ENCODE assay signal across 14 mouse cellular contexts in the genomic region with DNA sequence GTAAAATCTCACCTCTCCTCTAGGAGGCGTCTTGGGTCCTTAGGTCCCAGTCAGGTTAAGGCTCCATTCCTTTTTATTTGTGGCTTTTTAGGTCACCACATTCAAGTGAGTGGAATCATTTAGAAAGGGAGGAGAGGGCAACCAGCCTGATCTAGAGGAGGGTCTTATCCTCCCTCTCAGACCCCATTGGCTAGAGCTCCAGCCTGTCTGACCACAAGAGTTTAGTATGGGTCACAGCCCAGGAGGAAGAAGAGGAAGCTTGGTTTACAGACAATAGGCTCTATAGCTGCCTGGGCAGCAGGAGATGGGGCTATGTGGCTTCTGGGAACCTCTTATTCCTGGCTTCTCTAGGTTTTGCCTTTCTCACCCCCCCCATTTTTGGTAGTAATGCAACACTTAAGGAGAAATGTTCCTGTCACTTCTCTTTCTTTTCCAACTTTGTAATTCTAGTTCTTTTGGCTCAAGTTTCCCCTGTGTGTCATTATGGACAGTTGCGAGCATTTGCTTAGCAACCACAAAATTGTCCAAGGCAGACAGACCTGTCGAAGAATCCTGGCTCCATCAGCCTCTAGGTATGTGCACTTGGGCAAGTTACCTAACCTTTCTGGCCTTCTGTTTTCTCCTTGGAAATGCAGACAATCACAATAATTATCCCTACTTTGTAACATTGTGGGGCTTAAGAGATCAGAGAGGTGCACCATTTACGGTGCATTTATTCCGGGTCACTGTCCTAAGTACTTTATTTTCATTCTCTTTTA. TPM values are rescaled to one million over a fixed set of nuclear protein-coding genes. Genes with fewer than 3 reads are reported as not detected.
DNase-seq lines count a peak whose midpoint lies in the region; ATAC-seq and TF ChIP-seq lines count a peak whose summit lies in the region.
"Had no signal": no experiment of that assay in that cellular context is flagged by ENCODE, and none has a peak within 500 bp of the region (broad histone marks: within the 10 kb centered on the region; RNA-seq: fewer than 3 reads in every experiment).

No protein-coding gene starts in this region.

- no peak overlapping the region for H3K4me3 ChIP-seq in left cerebral cortex, adult 2 months
- H3K4me3 ChIP-seq: heart, embryonic 13.5 days; hindbrain, embryonic 12.5 days; limb, embryonic 13.5 days had no signal

- DNase-seq in left cerebral cortex, adult 2 months (ENCODE audit: extremely low spot score in 1 of 2, low spot score in 2 of 2) = no peak
- DNase-seq in left cerebral cortex, postnatal 36 days (ENCODE audit: low spot score in 2 of 2) = no peak
- peak; percentile 45 for DNase-seq in A20 (ENCODE audit: low read depth, low spot score)
- DNase-seq in NIH3T3 (ENCODE audit: low read depth) = peak; percentile 37
- peak; percentile 33 for DNase-seq in retina, embryonic 14.5 days (ENCODE audit: low spot score)
- no peak for DNase-seq in testis, postnatal 10 days (ENCODE audit: low spot score)
- DNase-seq: cerebellum, postnatal 14 days; gastrocnemius, postnatal 25 days; lung, embryonic 14.5 days had no signal

- no peak for ATAC-seq in megakaryocyte, adult 5-6 weeks (ENCODE audit: poor library complexity, severe bottlenecking)
- ATAC-seq: midbrain, embryonic 16.5 days had no signal

- intact Hi-C loops in left cerebral cortex, adult 2 months (cut with DNase I) = no loop called here
- intact Hi-C loops in left cerebral cortex, postnatal 36 days (cut with DNase I) = no loop called here

- peak; percentile 6 for TF ChIP-seq CTCF in left cerebral cortex, adult 2 months (IDR thresholded peaks at IDR 0.05)

- H3K27ac ChIP-seq in left cerebral cortex, adult 2 months = no peak overlapping the region
- H3K27ac ChIP-seq: heart, embryonic 13.5 days; hindbrain, embryonic 12.5 days; limb, embryonic 13.5 days had no signal

RNA-seq across cellular contexts. Expression of gene Adra1b, which starts 59.5 kb away (rescaled TPM):
- 10 to 100 TPM; 29.9 to 31.6 TPM for total RNA-seq in left cerebral cortex, adult 2 months (2021)
- total RNA-seq in left cerebral cortex, postnatal 36 days (2021) = 10 to 100 TPM; 28.4 to 40.4 TPM
- not detected in 2 replicates for total RNA-seq in megakaryocyte, adult 5-6 weeks (2015)
- total RNA-seq in megakaryocyte, adult 5-6 weeks (2017) = not detected in 2 replicates

Comparison
In these comparisons a context has a peak if more than half of its experiments do, and no peak if none do; other contexts are left out.
1. DNase-seq: peak in A20 (single experiment), NIH3T3 (single experiment) and retina, embryonic 14.5 days (single experiment); none in left cerebral cortex, adult 2 months (0 of 2), left cerebral cortex, postnatal 36 days (0 of 2) and testis, postnatal 10 days (single experiment).
2. RNA of gene Adra1b, which starts 59.5 kb away (total RNA-seq): 28.4 to 40.4 TPM in left cerebral cortex, postnatal 36 days and 29.9 to 31.6 TPM in left cerebral cortex, adult 2 months; not detected in megakaryocyte, adult 5-6 weeks; every median in the first group is over 10 times any median in the second.